Mouse (Mus musculus) heart, embryonic 14.5 days (tissue): ENCODE measurements around the gene Chtf18. TPM values are rescaled to one million over a fixed set of nuclear protein-coding genes. Genes with fewer than 3 reads are reported as not detected.

ENCODE experiments used
- ATAC-seq: fragments of 200-750 bp; cut with Nextera tagmentation; 2 replicates; pipeline ENCODE4 v1.8.0; 2017; ENCODE audit warnings: low read depth, moderate TSS enrichment; ENCODE audit not compliant: insufficient number of reproducible peaks, insufficient read depth, low FRiP score
- H3K27ac ChIP-seq, 2 experiments: fragments of 200-500 bp in 1 of 2; fragments of 300-500 bp in 1 of 2; sonication (generic) in 1 of 2; replicated peaks in 1 of 2; 2 replicates each; pipeline ENCODE4 v1.5.1; 2012 to 2014; ENCODE audit warnings: low read depth in 2 of 2, low read length in 2 of 2, control low read depth in 1 of 2, mild to moderate bottlenecking in 1 of 2, mixed read lengths in 1 of 2; ENCODE audit not compliant: control insufficient read depth in 1 of 2, insufficient read depth in 1 of 2
- H3K27me3 ChIP-seq: fragments of 300-500 bp; sonication (generic); 2 replicates; pipeline ENCODE4 v1.6.1; 2014; ENCODE audit warnings: mild to moderate bottlenecking, low read length, control low read depth; ENCODE audit not compliant: control insufficient read depth, insufficient read depth
- H3K36me3 ChIP-seq: fragments of 300-500 bp; sonication (generic); 2 replicates; pipeline ENCODE4 v1.6.1; 2014; ENCODE audit warnings: mild to moderate bottlenecking, control low read depth, low read length, mixed read lengths; ENCODE audit not compliant: control insufficient read depth, insufficient read depth
- H3K4me1 ChIP-seq, 2 experiments: fragments of 200-500 bp in 1 of 2; fragments of 300-500 bp in 1 of 2; sonication (generic) in 1 of 2; 2 replicates each; pipeline ENCODE4 v1.6.1; 2012 to 2014; ENCODE audit warnings: low read length in 2 of 2, control low read depth in 1 of 2, mixed read lengths in 1 of 2; ENCODE audit not compliant: control insufficient read depth in 2 of 2, insufficient read depth in 2 of 2
- H3K4me2 ChIP-seq: fragments of 300-500 bp; sonication (generic); 2 replicates; pipeline ENCODE4 v1.6.1; 2014; ENCODE audit warnings: mild to moderate bottlenecking, low read length
- H3K4me3 ChIP-seq, 2 experiments: fragments of 200-500 bp in 1 of 2; fragments of 300-500 bp in 1 of 2; sonication (generic) in 1 of 2; 2 replicates each; pipeline ENCODE4 v1.5.1; 2012 to 2014; ENCODE audit warnings: low read length in 2 of 2, mild to moderate bottlenecking in 2 of 2, control low read depth in 1 of 2, low read depth in 1 of 2, moderate library complexity in 1 of 2; ENCODE audit not compliant: control insufficient read depth in 1 of 2, insufficient read depth in 1 of 2
- H3K9ac ChIP-seq: fragments of 300-500 bp; sonication (generic); 2 replicates; pipeline ENCODE4 v1.6.1; 2014; ENCODE audit warnings: mild to moderate bottlenecking, low read length
- H3K9me3 ChIP-seq: fragments of 300-500 bp; sonication (generic); 2 replicates; pipeline ENCODE4 v1.6.1; 2016; ENCODE audit warnings: low read length, control low read depth; ENCODE audit not compliant: control insufficient read depth
- WGBS: fragments of 180-500 bp; shearing (Covaris S2); extraction: QIAGEN DNeasy Blood & Tissue Kit; methylation state at CpG from one replicate; pipeline ENCODE4 v1.1.7; 2014; 5-methylcytosine and 5-hydroxymethylcytosine counted together
- polyA plus RNA-seq: library from polyadenylated mRNA; unstranded; fragments of >200 nt; fragmentation: Nextera tagmentation; extraction: Ambion mirVana; gene quantifications from 2 replicates; pipeline ENCODE4 v1.2.1, GENCODE M21; 2014

Chtf18 gene
- polyA plus RNA-seq, 1 experiment from 2014 or later: 9.5 TPM

DNA sequence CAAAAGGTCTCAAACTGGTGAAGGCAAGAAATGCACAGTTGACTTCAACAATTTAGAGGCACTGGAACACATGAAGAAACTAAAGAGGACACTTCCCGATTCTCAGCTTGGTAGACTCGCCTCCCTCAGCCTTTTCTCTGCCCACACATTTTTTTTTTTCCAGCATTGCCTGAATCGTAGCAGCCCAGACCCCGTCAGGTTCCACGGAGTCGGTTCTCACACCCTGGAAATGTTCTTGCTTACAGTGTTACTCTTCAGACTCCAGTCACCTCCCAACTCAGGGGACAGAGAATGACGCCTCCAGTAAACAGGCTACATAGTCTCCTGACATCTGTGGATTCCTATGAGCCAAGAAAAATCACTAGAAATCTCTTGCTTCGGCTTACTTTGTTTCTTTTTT is 32.9 kb upstream of the Chtf18 start:
- Histone ChIP-seq H3K4me2 (no peak overlapping the region), H3K4me1 (peaks cover 0 to 2% of the 10 kb centered on the region in 2 experiments; a peak in 1 of 4 replicates), H3K27me3 (no peaks in the 10 kb centered on the region), H3K9ac (no peak overlapping the region), H3K36me3 (no peaks in the 10 kb centered on the region), H3K27ac (no peak overlapping the region), H3K9me3 (no peaks in the 10 kb centered on the region), H3K4me3 (no peak overlapping the region)
- 63% methylated on average over 8 of the region's 8 CpGs for WGBS
- no peak for ATAC-seq

DNA sequence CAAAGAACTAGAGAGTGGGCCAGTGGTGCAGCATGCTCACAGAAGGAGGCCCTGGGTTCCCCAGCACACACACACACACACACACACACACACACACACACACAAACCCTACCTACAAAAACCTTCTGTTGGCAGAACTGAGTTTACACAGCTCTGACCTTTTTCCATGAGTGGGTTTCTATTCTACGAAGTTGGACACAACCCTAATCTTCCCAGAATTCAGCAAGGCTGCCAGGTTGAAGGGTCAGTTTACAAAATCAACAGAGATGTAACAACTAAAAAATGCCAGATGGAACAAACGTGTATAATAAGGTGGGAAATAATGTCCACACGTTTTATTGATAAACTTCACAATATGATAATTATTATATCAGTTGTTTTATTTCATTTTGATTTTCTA is 30.5 kb upstream of the Chtf18 start:
- H3K9ac ChIP-seq: no peak overlapping the region
- H3K9me3 ChIP-seq: no peaks in the 10 kb centered on the region
- H3K27ac ChIP-seq: no peak overlapping the region
- no peaks in the 10 kb centered on the region for H3K36me3 ChIP-seq
- no peaks in the 10 kb centered on the region for H3K27me3 ChIP-seq
- H3K4me2 ChIP-seq: no peak overlapping the region
- no peak overlapping the region for H3K4me3 ChIP-seq
- ATAC-seq: no peak
- H3K4me1 ChIP-seq: peaks cover 0 to 2% of the 10 kb centered on the region in 2 experiments; a peak in 1 of 4 replicates
- WGBS: 55% methylated on average over 3 of the region's 3 CpGs

DNA sequence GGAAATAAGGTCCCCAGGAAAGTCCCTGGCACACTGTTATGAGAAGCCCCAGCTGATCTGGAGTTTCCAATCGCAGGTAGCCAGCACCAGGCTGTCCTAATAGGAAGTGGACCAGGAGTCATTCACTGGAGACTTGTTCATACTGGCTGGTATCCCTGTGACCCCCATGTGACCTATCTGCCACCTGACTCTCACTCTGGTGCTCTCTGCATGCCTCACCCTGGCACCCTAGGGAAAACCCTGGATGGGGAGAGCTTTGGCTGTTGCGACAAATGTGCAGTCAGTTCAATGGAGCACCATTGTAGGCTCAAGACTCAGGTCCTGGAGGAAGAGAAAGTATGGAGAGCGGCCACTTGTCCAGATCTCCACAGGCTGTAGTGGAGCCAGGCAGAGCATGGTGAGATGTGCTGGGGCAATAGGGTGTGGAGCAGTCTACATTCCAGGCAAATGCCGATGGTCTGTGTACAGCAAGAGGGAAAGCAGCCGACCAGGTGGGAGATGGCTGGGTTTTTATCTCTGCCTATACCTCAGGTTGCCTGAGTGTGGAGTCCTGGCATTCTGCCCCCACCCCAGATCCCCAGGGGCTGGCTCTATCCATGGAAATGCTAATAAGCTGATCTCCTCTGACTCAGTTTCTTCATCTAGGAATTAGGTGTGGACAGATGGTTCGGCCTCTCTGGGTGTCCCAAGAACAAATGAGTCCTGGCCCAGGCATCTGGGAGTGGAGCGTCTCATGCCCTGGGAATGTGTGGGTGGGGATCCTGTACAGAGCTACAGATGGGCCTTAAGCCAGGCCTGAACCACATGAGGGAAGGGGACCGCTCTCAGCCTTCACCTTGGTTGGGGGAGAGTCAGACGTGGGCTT is 29.4 kb upstream of the Chtf18 start:
- Histone ChIP-seq H3K4me1 (peaks cover 2 to 3% of the 10 kb centered on the region in 2 experiments; a peak in 2 of 4 replicates), H3K9ac (no peak overlapping the region), H3K9me3 (no peaks in the 10 kb centered on the region), H3K4me2 (no peak overlapping the region), H3K27me3 (no peaks in the 10 kb centered on the region), H3K36me3 (no peaks in the 10 kb centered on the region), H3K27ac (peak overlapping the region in 1 of 2 experiments; percentile 32; a peak in 1 of 4 replicates), H3K4me3 (no peak overlapping the region)
- WGBS: 63% methylated on average over 9 of the region's 9 CpGs
- ATAC-seq: 0 out of 2 replicates have a peak, but pooled peaks have one; percentile 29

DNA sequence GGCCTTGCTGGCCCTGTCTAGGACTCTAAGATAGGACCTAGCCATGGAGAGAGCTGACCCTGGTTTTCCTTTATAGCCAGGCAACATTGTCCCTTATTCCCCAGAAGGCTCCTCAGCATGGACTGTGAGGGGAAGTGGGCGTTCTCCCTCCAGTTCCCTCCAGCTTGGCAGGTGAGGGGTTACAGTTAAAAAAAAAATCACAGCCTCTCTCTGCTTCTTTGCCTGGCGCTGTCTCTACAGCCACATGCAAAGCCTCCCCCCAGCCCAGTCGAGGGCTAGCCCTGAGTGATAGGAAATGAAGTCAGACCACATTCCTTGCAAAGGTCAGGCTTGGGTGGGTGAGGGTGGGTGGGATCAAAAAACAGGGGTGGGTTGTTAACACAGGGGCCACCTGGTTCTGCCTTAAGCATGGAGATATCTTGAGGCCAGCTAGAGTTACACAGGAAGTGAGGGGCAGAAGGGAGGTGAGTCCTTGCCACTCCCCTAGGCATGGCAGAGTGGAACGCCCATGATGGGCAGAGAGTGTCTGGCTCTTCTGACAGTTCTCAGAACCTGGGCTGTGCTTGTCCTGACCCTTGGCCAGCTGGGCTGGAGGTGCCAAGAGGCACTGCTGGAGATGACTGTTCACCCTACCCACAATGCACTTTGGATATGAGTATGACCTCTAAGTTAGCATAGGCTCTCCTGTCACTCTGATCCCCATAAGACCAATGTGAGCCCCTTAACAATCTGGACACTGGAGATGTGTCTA is 28.6 kb upstream of the Chtf18 start:
- no peaks in the 10 kb centered on the region for H3K27me3 ChIP-seq
- peak overlapping the region in 1 of 2 experiments; percentile 32; a peak in 1 of 4 replicates for H3K27ac ChIP-seq
- ATAC-seq: no peak
- H3K9ac ChIP-seq: no peak overlapping the region
- no peaks in the 10 kb centered on the region for H3K9me3 ChIP-seq
- H3K4me1 ChIP-seq: peaks cover 7 to 8% of the 10 kb centered on the region in 2 experiments; a peak in 3 of 4 replicates
- no peak overlapping the region for H3K4me2 ChIP-seq
- no peak overlapping the region for H3K4me3 ChIP-seq
- no peaks in the 10 kb centered on the region for H3K36me3 ChIP-seq
- WGBS: 30% methylated on average over 4 of the region's 4 CpGs

DNA sequence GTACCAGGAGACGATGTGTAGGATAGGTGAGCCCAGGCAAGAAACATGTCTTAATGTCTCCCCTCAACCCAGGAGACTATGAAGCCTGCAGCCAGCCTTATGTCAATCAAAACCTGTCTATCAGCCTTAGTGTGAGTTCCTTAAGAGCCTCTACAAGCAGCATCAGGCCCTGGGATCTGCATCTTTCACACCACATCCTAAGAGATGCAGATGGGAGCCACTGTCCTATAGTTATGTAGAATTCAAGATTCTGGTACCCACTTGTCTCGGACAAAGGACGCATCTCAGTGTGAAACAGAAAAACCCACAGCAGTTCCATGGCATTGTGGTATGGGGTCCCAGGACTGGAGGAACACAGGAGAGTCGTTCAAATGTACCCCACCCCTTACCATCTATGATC is 27.9 kb upstream of the Chtf18 start:
- H3K9ac ChIP-seq: no peak overlapping the region
- peaks cover 7 to 8% of the 10 kb centered on the region in 2 experiments; a peak in 3 of 4 replicates for H3K4me1 ChIP-seq
- no peaks in the 10 kb centered on the region for H3K27me3 ChIP-seq
- no peaks in the 10 kb centered on the region for H3K36me3 ChIP-seq
- H3K4me2 ChIP-seq: no peak overlapping the region
- no peak overlapping the region for H3K4me3 ChIP-seq
- no peaks in the 10 kb centered on the region for H3K9me3 ChIP-seq
- no peak overlapping the region for H3K27ac ChIP-seq
- WGBS: 82% methylated on average over 4 of the region's 4 CpGs
- ATAC-seq: no peak

DNA sequence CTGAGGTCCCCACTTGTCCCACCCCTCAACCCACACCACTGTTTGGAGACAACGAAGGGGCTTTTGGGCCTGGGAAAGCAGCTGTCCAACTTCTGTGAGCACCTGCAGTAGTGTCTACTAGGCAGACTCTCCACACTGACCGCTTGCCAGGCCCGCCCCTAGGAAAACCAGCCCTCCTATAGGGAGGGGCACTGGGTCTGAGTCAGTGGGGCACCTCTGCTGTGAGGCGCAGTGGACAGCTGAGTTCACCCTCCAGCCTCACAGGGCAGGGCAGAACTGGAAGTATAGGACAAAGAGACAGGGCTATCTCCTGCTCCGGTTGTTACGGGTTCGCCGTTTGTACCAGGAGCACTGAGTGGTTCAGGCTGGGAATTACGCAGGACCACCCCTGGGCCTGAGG is 27.0 kb upstream of the Chtf18 start, which contains the start of gene Msln:
Gene Msln, minus strand, starts transcription at position 138 of the 400 bp plus-strand sequence.
- no peaks in the 10 kb centered on the region for H3K36me3 ChIP-seq
- H3K4me2 ChIP-seq: no peak within 1 kb of the TSS
- no peaks in the 10 kb centered on the region for H3K9me3 ChIP-seq
- H3K27ac ChIP-seq: no peak within 1 kb of the TSS
- peaks cover 7 to 8% of the 10 kb centered on the region in 2 experiments; a peak in 3 of 4 replicates for H3K4me1 ChIP-seq
- WGBS: 77% methylated on average over 9 of the region's 9 CpGs
- H3K4me3 ChIP-seq: no peak within 1 kb of the TSS
- H3K27me3 ChIP-seq: no peaks in the 10 kb centered on the region
- H3K9ac ChIP-seq: no peak within 1 kb of the TSS
- no peak for ATAC-seq

DNA sequence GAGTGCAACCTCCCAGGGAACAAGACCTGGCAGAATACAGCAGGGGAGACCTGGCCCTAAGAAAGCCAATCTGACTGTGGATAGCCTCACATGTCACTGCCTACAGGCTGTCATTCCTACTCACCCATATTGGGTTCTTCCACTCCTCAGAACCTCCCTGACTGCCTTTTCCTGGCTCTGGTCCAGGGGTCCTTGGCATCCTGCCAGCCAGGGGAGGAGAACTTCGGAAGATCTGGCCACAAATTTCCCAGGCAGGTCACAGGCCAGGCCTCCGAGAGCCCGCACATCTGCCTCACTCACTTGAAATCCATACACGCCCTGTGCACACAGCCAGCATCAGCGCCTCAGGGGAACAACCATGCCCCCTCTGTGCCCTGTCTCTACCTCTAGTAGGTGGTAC is 24.2 kb upstream of the Chtf18 start:
- WGBS: 17% methylated on average over 5 of the region's 5 CpGs
- ATAC-seq: no peak
- Histone ChIP-seq H3K9ac (no peak overlapping the region), H3K4me1 (peaks cover 7 to 8% of the 10 kb centered on the region in 2 experiments; a peak in 3 of 4 replicates), H3K27ac (no peak overlapping the region), H3K4me2 (no peak overlapping the region), H3K9me3 (no peaks in the 10 kb centered on the region), H3K36me3 (no peaks in the 10 kb centered on the region), H3K27me3 (no peaks in the 10 kb centered on the region), H3K4me3 (no peak overlapping the region)
